Mouse (Mus musculus) hindbrain, embryonic 16.5 days (tissue): Measurements from ENCODE around the gene Apof. TPM values are rescaled to one million over a fixed set of nuclear protein-coding genes. Genes with fewer than 3 reads are reported as not detected.
"Not testable (repeated sequence)": the region's sequence is repeated elsewhere in the genome, so short reads cannot be mapped to it uniquely, and the experiment has no call there.

Experiments used
- ATAC-seq: fragments of 200-750 bp; cut with Nextera tagmentation; 2 replicates; pipeline ENCODE4 v1.8.0; 2017; ENCODE audit warnings: moderate TSS enrichment, moderate library complexity
- H3K27ac ChIP-seq: fragments of 300-500 bp; sonication (generic); 2 replicates; pipeline ENCODE4 v1.5.1; 2014; ENCODE audit warnings: low read depth, mild to moderate bottlenecking, control low read depth, low read length, moderate library complexity
- H3K27me3 ChIP-seq: fragments of 300-500 bp; sonication (generic); replicated peaks from 2 replicates; pipeline ENCODE4 v1.6.1; 2014; ENCODE audit warnings: low read length; ENCODE audit not compliant: control insufficient read depth, insufficient read depth
- H3K36me3 ChIP-seq: fragments of 300-500 bp; sonication (generic); 2 replicates; pipeline ENCODE4 v1.6.1; 2014; ENCODE audit warnings: mild to moderate bottlenecking, low read length, moderate library complexity, mixed read lengths; ENCODE audit not compliant: control insufficient read depth, insufficient read depth
- H3K4me1 ChIP-seq: fragments of 300-500 bp; sonication (generic); 2 replicates; pipeline ENCODE4 v1.6.1; 2014; ENCODE audit warnings: low read depth, low read length; ENCODE audit not compliant: control insufficient read depth, insufficient read depth
- H3K4me2 ChIP-seq: fragments of 300-500 bp; sonication (generic); 2 replicates; pipeline ENCODE4 v1.6.1; 2014; ENCODE audit warnings: mild to moderate bottlenecking, low read length, control low read depth, moderate library complexity
- H3K4me3 ChIP-seq: fragments of 300-500 bp; sonication (generic); 2 replicates; pipeline ENCODE4 v1.5.1; 2014; ENCODE audit warnings: mild to moderate bottlenecking, low read length, control low read depth, moderate library complexity
- H3K9ac ChIP-seq: fragments of 300-500 bp; sonication (generic); 2 replicates; pipeline ENCODE4 v1.6.1; 2014; ENCODE audit warnings: low read depth, mild to moderate bottlenecking, control low read depth, low read length, moderate library complexity
- H3K9me3 ChIP-seq: fragments of 300-500 bp; sonication (generic); 2 replicates; pipeline ENCODE4 v1.6.1; 2014; ENCODE audit warnings: mild to moderate bottlenecking, low read length, moderate library complexity; ENCODE audit not compliant: control insufficient read depth
- WGBS: fragments of 180-500 bp; shearing (Covaris S2); extraction: QIAGEN DNeasy Blood & Tissue Kit; methylation state at CpG from one replicate; pipeline ENCODE4 v1.1.7; 2014; 5-methylcytosine and 5-hydroxymethylcytosine counted together
- polyA plus RNA-seq: library from polyadenylated mRNA; unstranded; fragments of >200 nt; fragmentation: Nextera tagmentation; extraction: Ambion mirVana; gene quantifications from 2 replicates; pipeline ENCODE4 v1.2.1, GENCODE M21; 2015

Apof gene
- polyA plus RNA-seq, 1 experiment from 2014 or later: 0.24 TPM

GRCm38 (mm10) chr10:128270287-128270841 is 1.9 kb downstream of the Apof start, which contains the start of gene Stat2:
Gene Stat2 (plus strand): TSS chr10:128270559.
- Histone ChIP-seq H3K27me3 (no peaks in the 10 kb centered on the region), H3K9me3 (no peaks in the 10 kb centered on the region), H3K9ac (peak within 1 kb of the TSS; percentile 76), H3K4me1 (peaks cover 4% of the 10 kb centered on the region; the same call in 1 of the 2 replicates), H3K27ac (peak within 1 kb of the TSS; percentile 77), H3K4me2 (peak within 1 kb of the TSS; percentile 81), H3K36me3 (no peaks in the 10 kb centered on the region), H3K4me3 (peak within 1 kb of the TSS; percentile 67)
- ATAC-seq: peak; percentile 99
- WGBS: under 1% methylated on average over 42 of the region's 43 CpGs

- WGBS: 46% methylated on average over 7 of the region's 7 CpGs
These were observed 2.4 kb downstream of the Apof start for GRCm38 (mm10) chr10:128270866-128271265.

GRCm38 (mm10) chr10:128271883-128272282 is 3.4 kb downstream of the Apof start:
- H3K9ac ChIP-seq: no peak overlapping the region
- no peak overlapping the region for H3K4me3 ChIP-seq
- no peaks in the 10 kb centered on the region for H3K36me3 ChIP-seq
- H3K27me3 ChIP-seq: no peaks in the 10 kb centered on the region
- H3K4me2 ChIP-seq: no peak overlapping the region
- 79% methylated on average over 2 of the region's 2 CpGs for WGBS
- ATAC-seq: no peak
- no peaks in the 10 kb centered on the region for H3K9me3 ChIP-seq
- no peak overlapping the region for H3K27ac ChIP-seq
- H3K4me1 ChIP-seq: peaks cover 4% of the 10 kb centered on the region; the same call in 1 of the 2 replicates

More at GRCm38 (mm10) chr10:128270866-128271265, 2.4 kb downstream of the Apof start:
- no peak for ATAC-seq
- H3K4me2 ChIP-seq: peak overlapping the region; percentile 81
- no peaks in the 10 kb centered on the region for H3K36me3 ChIP-seq
- peak overlapping the region; percentile 77 for H3K27ac ChIP-seq
- H3K9me3 ChIP-seq: no peaks in the 10 kb centered on the region
- H3K4me1 ChIP-seq: peaks cover 4% of the 10 kb centered on the region; the same call in 1 of the 2 replicates
- peak overlapping the region; percentile 67 for H3K4me3 ChIP-seq
- H3K27me3 ChIP-seq: no peaks in the 10 kb centered on the region
- H3K9ac ChIP-seq: peak overlapping the region; percentile 76

DNA sequence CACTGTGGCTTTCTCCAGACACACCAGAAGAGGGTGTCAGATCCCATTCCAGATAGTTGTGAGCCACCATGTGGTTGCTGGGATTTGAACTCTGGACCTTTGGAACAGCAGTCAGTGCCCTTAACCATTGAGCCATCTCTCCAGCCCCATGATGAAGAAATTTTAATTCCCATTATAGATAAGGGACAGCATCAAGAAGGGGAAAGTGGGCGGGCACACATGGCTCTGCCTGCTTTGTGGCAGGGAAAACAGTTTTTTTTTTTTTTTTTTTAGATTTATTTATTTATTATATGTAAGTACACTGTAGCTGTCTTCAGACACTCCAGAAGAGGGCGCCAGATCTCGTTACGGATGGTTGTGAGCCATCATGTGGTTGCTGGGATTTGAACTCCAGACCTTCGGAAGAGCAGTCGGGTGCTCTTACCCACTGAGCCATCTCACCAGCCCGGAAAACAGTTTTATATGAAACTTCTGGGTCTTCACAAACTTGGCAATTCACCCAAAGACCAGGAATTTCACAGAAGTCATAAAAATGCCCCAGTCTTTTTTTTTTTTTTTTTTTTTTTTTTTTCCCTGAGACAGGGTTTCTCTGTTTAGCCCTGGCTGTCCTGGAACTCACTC is 4.5 kb downstream of the Apof start:
- H3K27me3 ChIP-seq, H3K9ac ChIP-seq, H3K27ac ChIP-seq, H3K4me2 ChIP-seq, H3K36me3 ChIP-seq, H3K4me1 ChIP-seq, H3K4me3 ChIP-seq, H3K9me3 ChIP-seq, ATAC-seq: not testable (repeated sequence)
- WGBS: 93% methylated on average over 4 of the region's 7 CpGs

- not testable (repeated sequence) for ATAC-seq, H3K9me3 ChIP-seq, H3K4me3 ChIP-seq, H3K27me3 ChIP-seq, H3K4me2 ChIP-seq, H3K9ac ChIP-seq, H3K36me3 ChIP-seq, H3K4me1 ChIP-seq, H3K27ac ChIP-seq
- 100% methylated on average over 1 of the region's 1 CpGs for WGBS
These were observed 6.9 kb downstream of the Apof start for GRCm38 (mm10) chr10:128275374-128275773.

- 51% methylated on average over 6 of the region's 6 CpGs for WGBS
- no peak for ATAC-seq
- H3K36me3 ChIP-seq: peaks cover 22% of the 10 kb centered on the region
These were observed 9.7 kb downstream of the Apof start for GRCm38 (mm10) chr10:128278158-128278557.

DNA sequence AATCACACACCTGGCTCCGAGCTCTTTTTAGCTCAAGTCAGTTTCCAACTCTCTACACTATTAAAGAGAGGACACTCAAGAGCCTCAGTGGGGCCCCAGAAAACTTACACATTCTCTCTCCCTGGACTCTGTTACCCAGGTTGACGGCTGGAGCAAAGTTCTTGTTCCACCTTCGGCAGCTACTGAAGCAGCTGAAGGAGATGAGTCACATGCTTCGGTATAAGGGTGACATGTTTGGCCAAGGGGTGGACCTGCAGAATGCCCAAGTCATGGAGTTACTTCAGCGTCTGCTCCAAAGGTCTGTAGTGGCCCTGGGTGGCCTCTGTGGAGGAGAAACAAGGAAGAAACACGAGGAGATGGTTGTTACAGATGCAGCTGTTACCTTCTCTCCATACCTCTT is 12.5 kb downstream of the Apof start:
- WGBS: 92% methylated on average over 6 of the region's 6 CpGs
- H3K27ac ChIP-seq: no peak overlapping the region
- no peak for ATAC-seq
- no peaks in the 10 kb centered on the region for H3K27me3 ChIP-seq
- H3K9ac ChIP-seq: no peak overlapping the region
- H3K4me3 ChIP-seq: no peak overlapping the region
- H3K4me2 ChIP-seq: no peak overlapping the region
- H3K4me1 ChIP-seq: no peaks in the 10 kb centered on the region
- no peaks in the 10 kb centered on the region for H3K9me3 ChIP-seq
- peaks cover 29% of the 10 kb centered on the region for H3K36me3 ChIP-seq

More at GRCm38 (mm10) chr10:128278158-128278557, 9.7 kb downstream of the Apof start:
- Histone ChIP-seq H3K9me3 (no peaks in the 10 kb centered on the region), H3K9ac (no peak overlapping the region), H3K4me3 (no peak overlapping the region), H3K27me3 (no peaks in the 10 kb centered on the region), H3K27ac (no peak overlapping the region), H3K4me2 (no peak overlapping the region), H3K4me1 (no peaks in the 10 kb centered on the region)

- no peak overlapping the region for H3K4me3 ChIP-seq
- no peak overlapping the region for H3K27ac ChIP-seq
- H3K27me3 ChIP-seq: no peaks in the 10 kb centered on the region
- no peak overlapping the region for H3K4me2 ChIP-seq
- ATAC-seq: no peak
- H3K36me3 ChIP-seq: peaks cover 34% of the 10 kb centered on the region
- WGBS: 95% methylated on average over 14 of the region's 14 CpGs
- no peaks in the 10 kb centered on the region for H3K4me1 ChIP-seq
- no peaks in the 10 kb centered on the region for H3K9me3 ChIP-seq
- no peak overlapping the region for H3K9ac ChIP-seq
These were observed 13.2 kb downstream of the Apof start for GRCm38 (mm10) chr10:128281682-128282081.

DNA sequence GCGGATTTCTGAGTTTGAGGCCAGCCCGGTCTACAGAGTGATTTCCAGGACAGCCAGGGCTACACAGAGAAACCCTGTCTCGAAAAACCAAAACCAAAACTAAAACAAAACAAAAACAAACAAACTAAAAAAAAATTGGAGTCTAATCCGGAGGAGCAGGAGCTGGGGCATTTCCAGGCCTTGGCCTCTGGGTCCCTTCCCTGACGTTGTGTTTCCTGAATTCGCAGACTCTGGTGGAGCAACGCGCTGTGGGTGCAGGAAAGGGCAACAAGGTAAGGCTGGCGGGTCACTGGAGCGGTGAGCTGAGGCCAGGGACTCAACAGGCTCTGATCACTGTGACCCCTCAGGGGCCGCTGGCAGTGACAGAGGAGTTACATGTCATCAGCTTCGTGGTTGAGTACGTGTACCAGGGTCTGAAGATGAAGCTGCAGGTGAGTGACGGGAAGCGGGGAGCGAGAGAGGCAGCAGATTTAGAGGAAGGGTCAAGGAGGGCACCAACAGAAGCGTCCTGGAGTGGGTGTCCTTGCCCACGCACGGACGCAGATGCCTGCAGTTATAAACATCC is 14.5 kb downstream of the Apof start:
- no peaks in the 10 kb centered on the region for H3K4me1 ChIP-seq
- H3K27ac ChIP-seq: no peak overlapping the region
- no peaks in the 10 kb centered on the region for H3K27me3 ChIP-seq
- H3K9me3 ChIP-seq: no peaks in the 10 kb centered on the region
- H3K4me2 ChIP-seq: no peak overlapping the region
- H3K36me3 ChIP-seq: peaks cover 34% of the 10 kb centered on the region
- no peak overlapping the region for H3K4me3 ChIP-seq
- ATAC-seq: no peak
- 91% methylated on average over 20 of the region's 20 CpGs for WGBS
- no peak overlapping the region for H3K9ac ChIP-seq
